Mouse (Mus musculus): ENCODE data around the gene Podn. TPM values are rescaled to one million over a fixed set of nuclear protein-coding genes. Genes with fewer than 3 reads are reported as not detected.

Gene Podn
- polyA plus RNA-seq, 1 experiment from 2014 or later = 0.23 TPM

GRCm38 (mm10) chr4:107988931-107989330 is 107.3 kb downstream of the Podn start:
- Histone ChIP-seq H3K9ac (no peak overlapping the region), H3K36me3 (no peaks in the 10 kb centered on the region), H3K4me3 (no peak overlapping the region), H3K9me3 (replicated peaks) (no peaks in the 10 kb centered on the region), H3K27me3 (replicated peaks) (peaks cover 62% of the 10 kb centered on the region), H3K27ac (no peak overlapping the region), H3K4me1 (no peaks in the 10 kb centered on the region; the same call in 1 of the 2 replicates), H3K4me2 (no peak overlapping the region)
- ATAC-seq = no peak
- WGBS (ENCODE audit: insufficient replicate concordance) = 15% methylated on average over 8 of the region's 8 CpGs

GRCm38 (mm10) chr4:107986386-107987168 is 109.7 kb downstream of the Podn start:
- no peaks in the 10 kb centered on the region for H3K9me3 ChIP-seq (replicated peaks)
- 66% methylated on average over 11 of the region's 11 CpGs for WGBS (ENCODE audit: insufficient replicate concordance)
- ATAC-seq = no peak
- H3K27ac ChIP-seq = no peak overlapping the region
- H3K4me3 ChIP-seq = no peak overlapping the region
- no peak overlapping the region for H3K9ac ChIP-seq
- no peaks in the 10 kb centered on the region for H3K36me3 ChIP-seq
- H3K27me3 ChIP-seq (replicated peaks) = peaks cover 38% of the 10 kb centered on the region
- no peak overlapping the region for H3K4me2 ChIP-seq
- H3K4me1 ChIP-seq = no peaks in the 10 kb centered on the region; the same call in 1 of the 2 replicates

- ATAC-seq = no peak
- WGBS (ENCODE audit: insufficient replicate concordance) = 59% methylated on average over 5 of the region's 5 CpGs
These were observed 110.4 kb downstream of the Podn start for GRCm38 (mm10) chr4:107985812-107986211.

DNA sequence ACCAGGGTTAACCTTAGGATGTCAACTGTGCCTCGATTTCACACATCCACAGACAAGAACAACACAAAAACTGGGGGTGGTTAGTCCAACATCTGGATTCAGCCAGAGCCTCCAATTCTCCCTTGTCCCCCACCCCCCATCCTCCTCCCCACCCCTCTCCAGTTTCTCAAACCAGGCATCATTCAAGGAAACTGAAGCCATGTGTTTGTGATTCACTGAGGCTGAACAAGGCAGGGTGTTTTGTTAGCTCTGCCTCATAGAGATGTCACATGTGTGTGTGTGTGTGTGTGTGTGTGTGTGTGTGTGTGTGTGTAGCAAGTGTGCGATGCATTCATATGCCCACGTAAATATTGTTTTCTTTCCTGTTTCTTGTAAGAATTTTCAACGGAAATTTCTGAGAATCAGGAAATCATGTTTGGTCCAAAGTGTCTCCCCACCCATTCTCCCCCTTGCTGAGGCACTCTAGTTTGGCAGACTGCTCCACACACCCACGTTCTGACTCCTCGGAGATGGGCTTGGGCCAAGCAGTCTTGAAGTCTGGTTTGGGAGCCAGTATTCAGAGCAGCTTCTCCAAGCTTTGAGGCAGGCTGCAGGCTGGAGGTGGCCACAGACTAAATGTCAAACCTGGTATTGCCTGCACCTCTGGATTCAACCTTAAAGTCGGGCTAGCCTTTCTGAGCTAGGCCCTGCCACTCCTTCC is 111.8 kb downstream of the Podn start:
- Histone ChIP-seq H3K4me3 (no peak overlapping the region), H3K4me2 (no peak overlapping the region), H3K36me3 (no peaks in the 10 kb centered on the region), H3K9me3 (replicated peaks) (no peaks in the 10 kb centered on the region), H3K27me3 (replicated peaks) (peaks cover 20% of the 10 kb centered on the region; the same call in 1 of the 2 replicates), H3K4me1 (no peaks in the 10 kb centered on the region; the same call in 1 of the 2 replicates), H3K27ac (no peak overlapping the region), H3K9ac (no peak overlapping the region)
- ATAC-seq = no peak
- WGBS (ENCODE audit: insufficient replicate concordance) = 68% methylated on average over 7 of the region's 7 CpGs

More at GRCm38 (mm10) chr4:107985812-107986211, 110.4 kb downstream of the Podn start:
- Histone ChIP-seq H3K9ac (no peak overlapping the region), H3K4me1 (no peaks in the 10 kb centered on the region; the same call in 1 of the 2 replicates), H3K27ac (no peak overlapping the region), H3K27me3 (replicated peaks) (peaks cover 30% of the 10 kb centered on the region), H3K4me2 (no peak overlapping the region), H3K4me3 (no peak overlapping the region), H3K9me3 (replicated peaks) (no peaks in the 10 kb centered on the region), H3K36me3 (no peaks in the 10 kb centered on the region)

DNA sequence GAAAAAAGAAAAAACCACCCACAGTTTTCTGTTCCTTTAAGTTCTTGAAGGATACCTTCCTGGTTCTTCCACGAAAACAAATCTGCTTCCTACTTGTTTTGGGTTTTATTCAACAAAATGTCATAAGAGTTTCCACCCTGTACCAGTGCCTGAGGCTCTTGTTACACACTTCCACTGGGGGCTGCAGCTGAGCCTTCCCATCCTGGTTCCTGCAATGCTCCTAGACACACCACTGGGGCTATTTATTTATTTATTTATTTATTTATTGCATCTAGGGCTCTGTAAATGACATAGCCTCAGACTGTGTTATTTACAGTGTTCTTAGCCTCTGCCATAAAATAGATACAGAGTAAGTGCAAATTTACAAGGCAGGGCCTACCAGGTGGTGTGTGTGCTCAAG is 112.5 kb downstream of the Podn start:
- H3K36me3 ChIP-seq = no peaks in the 10 kb centered on the region
- no peak for ATAC-seq
- H3K27me3 ChIP-seq (replicated peaks) = peaks cover 15% of the 10 kb centered on the region; the same call in 1 of the 2 replicates
- no peak overlapping the region for H3K9ac ChIP-seq
- no peak overlapping the region for H3K4me3 ChIP-seq
- no peaks in the 10 kb centered on the region for H3K4me1 ChIP-seq
- H3K9me3 ChIP-seq (replicated peaks) = no peaks in the 10 kb centered on the region
- no peak overlapping the region for H3K4me2 ChIP-seq
- WGBS (ENCODE audit: insufficient replicate concordance) = 64% methylated on average over 1 of the region's 1 CpGs
- H3K27ac ChIP-seq = no peak overlapping the region

GRCm38 (mm10) chr4:107980002-107980600 is 116.1 kb downstream of the Podn start:
- no peak for ATAC-seq
- no peak overlapping the region for H3K4me2 ChIP-seq
- no peak overlapping the region for H3K27ac ChIP-seq
- H3K4me3 ChIP-seq = no peak overlapping the region
- no peaks in the 10 kb centered on the region for H3K36me3 ChIP-seq
- no peaks in the 10 kb centered on the region for H3K4me1 ChIP-seq
- no peaks in the 10 kb centered on the region for H3K9me3 ChIP-seq (replicated peaks)
- H3K27me3 ChIP-seq (replicated peaks) = peaks cover 14% of the 10 kb centered on the region; the same call in 1 of the 2 replicates
- H3K9ac ChIP-seq = no peak overlapping the region
- WGBS (ENCODE audit: insufficient replicate concordance) = 67% methylated on average over 6 of the region's 6 CpGs

GRCm38 (mm10) chr4:107979530-107979929 is 116.7 kb downstream of the Podn start:
- no peaks in the 10 kb centered on the region for H3K36me3 ChIP-seq
- peaks cover 14% of the 10 kb centered on the region; the same call in 1 of the 2 replicates for H3K27me3 ChIP-seq (replicated peaks)
- WGBS (ENCODE audit: insufficient replicate concordance) = 52% methylated on average over 2 of the region's 2 CpGs
- no peak overlapping the region for H3K9ac ChIP-seq
- H3K9me3 ChIP-seq (replicated peaks) = no peaks in the 10 kb centered on the region
- H3K4me1 ChIP-seq = no peaks in the 10 kb centered on the region
- H3K4me2 ChIP-seq = no peak overlapping the region
- ATAC-seq = no peak
- H3K27ac ChIP-seq = no peak overlapping the region
- H3K4me3 ChIP-seq = no peak overlapping the region

- Histone ChIP-seq H3K27me3 (replicated peaks) (peaks cover 14% of the 10 kb centered on the region; the same call in 1 of the 2 replicates), H3K4me3 (no peak overlapping the region), H3K36me3 (no peaks in the 10 kb centered on the region), H3K9ac (no peak overlapping the region), H3K9me3 (replicated peaks) (no peaks in the 10 kb centered on the region), H3K4me1 (no peaks in the 10 kb centered on the region), H3K4me2 (no peak overlapping the region), H3K27ac (no peak overlapping the region)
- 51% methylated on average over 4 of the region's 4 CpGs for WGBS (ENCODE audit: insufficient replicate concordance)
- ATAC-seq = no peak
These were observed 118.7 kb downstream of the Podn start for GRCm38 (mm10) chr4:107977593-107977992.

- Histone ChIP-seq H3K9ac (no peak overlapping the region), H3K36me3 (no peaks in the 10 kb centered on the region), H3K4me1 (no peaks in the 10 kb centered on the region), H3K4me2 (no peak overlapping the region), H3K4me3 (no peak overlapping the region), H3K27me3 (replicated peaks) (peaks cover 14% of the 10 kb centered on the region; the same call in 1 of the 2 replicates), H3K9me3 (replicated peaks) (no peaks in the 10 kb centered on the region), H3K27ac (no peak overlapping the region)
- 71% methylated on average over 7 of the region's 7 CpGs for WGBS (ENCODE audit: insufficient replicate concordance)
- no peak for ATAC-seq
These were observed 121.2 kb downstream of the Podn start for GRCm38 (mm10) chr4:107975004-107975403.

DNA sequence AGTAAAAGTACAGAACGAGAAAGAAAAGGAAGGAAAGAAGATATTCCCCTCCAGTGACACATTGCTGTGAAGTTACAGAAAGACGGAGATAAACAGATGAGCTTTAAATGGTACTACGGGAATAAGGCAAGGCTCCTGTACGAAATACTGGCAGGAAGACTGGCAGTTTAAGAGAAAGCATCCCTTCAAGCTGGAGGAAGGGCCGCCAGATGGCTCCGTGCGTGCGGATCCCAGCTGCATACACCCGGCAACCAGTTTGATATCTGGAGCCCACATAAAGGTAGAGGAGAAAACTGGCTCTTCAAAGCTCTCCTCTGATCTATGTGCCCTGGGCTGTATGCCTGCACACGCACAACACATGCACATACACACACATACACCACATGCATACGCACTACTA is 121.7 kb downstream of the Podn start:
- no peak overlapping the region for H3K9ac ChIP-seq
- no peaks in the 10 kb centered on the region for H3K4me1 ChIP-seq
- no peak overlapping the region for H3K4me2 ChIP-seq
- H3K27me3 ChIP-seq (replicated peaks) = peaks cover 14% of the 10 kb centered on the region; the same call in 1 of the 2 replicates
- no peaks in the 10 kb centered on the region for H3K9me3 ChIP-seq (replicated peaks)
- WGBS (ENCODE audit: insufficient replicate concordance) = 68% methylated on average over 11 of the region's 11 CpGs
- H3K27ac ChIP-seq = no peak overlapping the region
- ATAC-seq = no peak
- no peaks in the 10 kb centered on the region for H3K36me3 ChIP-seq
- no peak overlapping the region for H3K4me3 ChIP-seq

DNA sequence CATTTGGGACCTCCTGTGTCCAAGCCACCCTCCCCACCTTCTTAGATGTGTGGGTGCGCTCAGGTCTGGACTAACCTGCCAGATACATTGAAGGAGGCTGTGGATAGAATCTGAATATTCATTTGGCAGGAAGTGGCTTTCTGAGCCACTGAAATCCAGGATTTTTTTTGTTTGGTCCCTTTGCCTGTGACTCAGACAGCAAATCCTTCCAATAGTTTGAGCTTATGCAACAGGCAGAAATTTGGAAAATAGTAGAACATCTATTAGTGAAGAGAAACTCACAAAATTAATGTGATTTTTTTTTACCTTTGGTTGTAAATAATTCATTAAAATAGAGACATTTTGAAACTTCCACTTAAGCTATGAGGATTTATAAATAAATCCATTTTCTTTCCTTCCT is 125.1 kb downstream of the Podn start:
- Histone ChIP-seq H3K36me3 (no peaks in the 10 kb centered on the region), H3K9me3 (replicated peaks) (no peaks in the 10 kb centered on the region), H3K9ac (no peak overlapping the region), H3K27me3 (replicated peaks) (no peaks in the 10 kb centered on the region), H3K27ac (no peak overlapping the region), H3K4me1 (peaks cover 5% of the 10 kb centered on the region; the same call in 1 of the 2 replicates), H3K4me2 (no peak overlapping the region), H3K4me3 (no peak overlapping the region)
- 66% methylated on average over 1 of the region's 1 CpGs for WGBS (ENCODE audit: insufficient replicate concordance)
- ATAC-seq = no peak

- no peaks in the 10 kb centered on the region for H3K36me3 ChIP-seq
- no peaks in the 10 kb centered on the region for H3K27me3 ChIP-seq (replicated peaks)
- no peak overlapping the region for H3K4me2 ChIP-seq
- H3K4me1 ChIP-seq = peaks cover 5% of the 10 kb centered on the region; the same call in 1 of the 2 replicates
- ATAC-seq = no peak
- no peak overlapping the region for H3K9ac ChIP-seq
- H3K9me3 ChIP-seq (replicated peaks) = no peaks in the 10 kb centered on the region
- H3K4me3 ChIP-seq = no peak overlapping the region
- no peak overlapping the region for H3K27ac ChIP-seq
These were observed 126.5 kb downstream of the Podn start for GRCm38 (mm10) chr4:107969781-107970180.

All from liver, embryonic 12.5 days (tissue).